Mouse (Mus musculus): ENCODE data around the gene Scml4. TPM values are rescaled to one million over a fixed set of nuclear protein-coding genes. Genes with fewer than 3 reads are reported as not detected.

Gene Scml4
- total RNA-seq, 2 experiments from 2014 or later = 3.7 to 5.6 TPM

DNA sequence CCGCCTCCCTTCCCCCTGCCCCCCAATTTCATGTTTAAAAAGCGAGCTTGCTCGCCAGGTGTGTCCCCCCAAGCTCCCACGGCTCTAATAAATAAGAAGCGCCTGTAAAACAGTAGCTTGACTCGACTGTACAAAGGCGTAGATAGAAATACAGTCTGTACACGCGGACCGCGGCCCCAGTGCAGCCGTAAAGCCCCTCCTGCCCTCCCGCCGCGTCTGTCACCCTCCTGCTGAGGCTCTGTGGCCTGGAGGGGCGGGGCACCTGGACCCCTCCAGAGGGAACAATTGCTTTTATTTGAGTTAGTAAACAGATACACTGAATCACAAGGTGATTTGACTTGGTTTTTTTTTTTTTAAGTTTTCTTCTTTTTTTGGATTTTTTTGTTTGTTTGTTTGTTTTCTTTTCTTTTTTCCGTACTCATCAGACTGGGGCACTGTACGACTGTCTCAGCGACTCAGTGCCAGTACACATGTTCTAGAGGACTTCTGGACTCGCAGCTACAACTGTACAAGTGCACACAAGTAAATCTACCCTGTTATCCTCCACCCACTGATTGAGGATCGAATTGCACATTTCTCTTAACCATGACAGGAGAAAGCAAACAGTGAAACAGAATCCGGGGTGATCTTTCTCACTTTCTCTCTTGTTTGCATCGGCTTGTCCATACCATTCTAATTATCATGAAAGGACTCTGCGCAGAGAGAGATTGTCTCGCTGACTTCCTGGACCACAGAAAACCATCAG, 142.7 kb downstream of the Scml4 start:
- no peak overlapping the region for H3K27ac ChIP-seq
- no peak for DNase-seq (ENCODE audit: low spot score in 2 of 2)
- TF ChIP-seq CTCF (conservative IDR thresholded peaks at IDR 0.05) = no peak
- peak overlapping the region; percentile 26; the same call in 1 of the 2 replicates for H3K4me3 ChIP-seq

GRCm38 (mm10) chr10:43003466-43003757, 143.2 kb downstream of the Scml4 start:
- TF ChIP-seq CTCF (conservative IDR thresholded peaks at IDR 0.05) = no peak
- Histone ChIP-seq H3K4me3 (no peak overlapping the region), H3K27ac (no peak overlapping the region)
- DNase-seq (ENCODE audit: low spot score in 2 of 2) = no peak

DNA sequence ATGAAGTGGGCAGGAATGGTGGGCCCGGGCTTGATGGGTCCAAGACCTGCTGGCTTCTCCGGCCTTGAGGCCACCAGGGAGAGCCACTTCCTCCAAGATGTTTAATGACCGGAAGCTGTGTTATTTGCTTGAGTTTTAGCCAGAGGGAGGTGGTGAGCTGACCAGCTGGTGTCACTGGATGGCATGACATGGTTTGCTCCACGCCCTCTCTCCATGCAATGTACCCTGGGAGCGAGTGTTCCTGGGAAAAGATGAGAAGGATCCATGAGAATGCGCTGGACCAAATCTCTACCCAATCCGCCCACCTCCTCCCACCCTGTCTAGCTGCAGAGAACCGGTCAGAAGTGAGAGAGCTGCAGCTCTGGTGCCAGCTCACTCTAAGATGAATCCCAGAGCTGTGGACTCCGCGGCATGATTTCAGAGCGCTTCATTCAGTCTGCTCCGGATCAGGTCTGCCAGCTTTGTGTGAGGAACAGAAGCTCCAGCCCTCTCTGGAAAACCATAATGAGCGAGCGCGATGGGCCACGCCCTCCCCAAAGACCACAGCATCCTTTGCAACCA, 144.1 kb downstream of the Scml4 start:
- TF ChIP-seq CTCF (conservative IDR thresholded peaks at IDR 0.05) = 0 out of 2 replicates have a peak, but pooled peaks have one; percentile 17
- no peak overlapping the region for H3K4me3 ChIP-seq
- H3K27ac ChIP-seq = 0 out of 2 replicates have a peak overlapping the region, but pooled peaks have one; percentile 7
- DNase-seq (ENCODE audit: low spot score in 2 of 2) = no peak

GRCm38 (mm10) chr10:43005031-43005430, 144.9 kb downstream of the Scml4 start:
- Histone ChIP-seq H3K4me3 (no peak overlapping the region), H3K27ac (no peak overlapping the region)
- TF ChIP-seq CTCF (conservative IDR thresholded peaks at IDR 0.05) = no peak
- no peak for DNase-seq (ENCODE audit: low spot score in 2 of 2)

- Histone ChIP-seq H3K4me3 (no peak overlapping the region), H3K27ac (no peak overlapping the region)
- no peak for TF ChIP-seq CTCF (conservative IDR thresholded peaks at IDR 0.05)
- DNase-seq (ENCODE audit: low spot score in 2 of 2) = no peak
These were observed 145.5 kb downstream of the Scml4 start for GRCm38 (mm10) chr10:43005677-43006076.

- TF ChIP-seq CTCF (conservative IDR thresholded peaks at IDR 0.05) = peak; percentile 60
- DNase-seq (ENCODE audit: low spot score in 2 of 2) = no peak
- Histone ChIP-seq H3K27ac (peak overlapping the region; percentile 48; the same call in 1 of the 2 replicates), H3K4me3 (no peak overlapping the region)
These were observed 146.4 kb downstream of the Scml4 start for GRCm38 (mm10) chr10:43006534-43006933.

- TF ChIP-seq CTCF (conservative IDR thresholded peaks at IDR 0.05) = no peak
These were observed 147.9 kb downstream of the Scml4 start for GRCm38 (mm10) chr10:43008116-43008515.

More at GRCm38 (mm10) chr10:43008116-43008515, 147.9 kb downstream of the Scml4 start:
- H3K27ac ChIP-seq = no peak overlapping the region
- no peak for DNase-seq (ENCODE audit: low spot score in 2 of 2)
- no peak overlapping the region for H3K4me3 ChIP-seq

Other genes with a start within 250 kb of the Scml4 start
- 10 to 100 TPM; 51.1 to 55.6 TPM for gene Sec63, start 98.9 kb upstream of the Scml4 start, total RNA-seq (2021)

Data from layer of hippocampus, adult 2 months (tissue).